Mouse (Mus musculus) CD4-positive, CD25-positive, alpha-beta regulatory T cell, adult 9 weeks (primary cell): Measurements from ENCODE around the gene Mbd4. TPM values are rescaled to one million over a fixed set of nuclear protein-coding genes. Genes with fewer than 3 reads are reported as not detected.

ENCODE experiments used
- polyA plus RNA-seq: library from polyadenylated mRNA; unstranded; fragments of 100-300 nt; shearing (Covaris generic); gene quantifications from one replicate; pipeline ENCODE4 v1.2.1, GENCODE M21; 2017

Gene Mbd4
- 13.6 TPM for polyA plus RNA-seq

GRCm38 (mm10) chr6:115853091-115853813, at the start of gene Mbd4, which contains the start of gene Ift122:
Gene Mbd4, minus strand, starts transcription at chr6:115853371.
Gene Ift122, plus strand, starts transcription at chr6:115853470.

GRCm38 (mm10) chr6:115838161-115838597, 15.0 kb downstream of the Mbd4 start, which contains the start of gene Efcab12:
Gene Efcab12, minus strand, starts transcription at chr6:115838412.

GRCm38 (mm10) chr6:115808488-115809231, 44.5 kb downstream of the Mbd4 start, which contains the start of gene Rpl32:
Gene Rpl32, minus strand, starts transcription at chr6:115808747.

Other genes with a start within 250 kb of the Mbd4 start
- 62.8 TPM for gene Raf1, start 176.7 kb downstream of the Mbd4 start, polyA plus RNA-seq
- gene Tmem40, start 91.0 kb downstream of the Mbd4 start, polyA plus RNA-seq: not detected
- gene Cand2, start 78.8 kb downstream of the Mbd4 start, polyA plus RNA-seq: 8.4 TPM
- gene Rpl32, start 44.6 kb downstream of the Mbd4 start, polyA plus RNA-seq: 3,915 TPM
- 0.15 TPM for gene Efcab12, start 15.0 kb downstream of the Mbd4 start, polyA plus RNA-seq
- 3.3 TPM for gene Ift122, start 99 bp upstream of the Mbd4 start, polyA plus RNA-seq
- not detected for gene Rho, start 78.4 kb upstream of the Mbd4 start, polyA plus RNA-seq
- gene H1foo, start 91.6 kb upstream of the Mbd4 start, polyA plus RNA-seq: not detected
- gene Plxnd1, start 141.6 kb upstream of the Mbd4 start, polyA plus RNA-seq: 1.6 TPM